Mouse (Mus musculus) embryonic facial prominence, embryonic 14.5 days (tissue): ENCODE results near the gene Spaca4. TPM values are rescaled to one million over a fixed set of nuclear protein-coding genes. Genes with fewer than 3 reads are reported as not detected.

Experiments used
- ATAC-seq: fragments of 200-750 bp; cut with Nextera tagmentation; 2 replicates; pipeline ENCODE4 v1.8.0; 2017; ENCODE audit warnings: low read depth, moderate number of reproducible peaks, moderate TSS enrichment
- DNase-seq: peaks from one replicate; pipeline ENCODE4 v3.0.0-alpha.2; 2015; ENCODE audit warnings: low spot score
- H3K27ac ChIP-seq: fragments of 300-500 bp; sonication (generic); replicated peaks from 2 replicates; pipeline ENCODE4 v1.5.1; 2014; ENCODE audit warnings: low read depth, mild to moderate bottlenecking, low read length, moderate library complexity
- H3K27me3 ChIP-seq: fragments of 300-500 bp; sonication (generic); replicated peaks from 2 replicates; pipeline ENCODE4 v1.6.1; 2014; ENCODE audit warnings: low read length; ENCODE audit not compliant: control insufficient read depth, insufficient read depth
- H3K36me3 ChIP-seq: fragments of 300-500 bp; sonication (generic); 2 replicates; pipeline ENCODE4 v1.6.1; 2014; ENCODE audit warnings: low read length, mixed read lengths; ENCODE audit not compliant: control insufficient read depth, insufficient read depth
- H3K4me1 ChIP-seq: fragments of 300-500 bp; sonication (generic); 2 replicates; pipeline ENCODE4 v1.6.1; 2014; ENCODE audit warnings: antibody characterized with exemption, low read length; ENCODE audit not compliant: control insufficient read depth, insufficient read depth
- H3K4me2 ChIP-seq: fragments of 300-500 bp; sonication (generic); 2 replicates; pipeline ENCODE4 v1.6.1; 2014; ENCODE audit warnings: low read depth, mild to moderate bottlenecking, low read length, moderate library complexity, mixed read lengths
- H3K4me3 ChIP-seq: fragments of 300-500 bp; sonication (generic); 2 replicates; pipeline ENCODE4 v1.5.1; 2014; ENCODE audit warnings: low read depth, mild to moderate bottlenecking, low read length
- H3K9ac ChIP-seq: fragments of 300-500 bp; sonication (generic); 2 replicates; pipeline ENCODE4 v1.6.1; 2014; ENCODE audit warnings: low read depth, mild to moderate bottlenecking, low read length, moderate library complexity, mixed read lengths
- H3K9me3 ChIP-seq: fragments of 300-500 bp; sonication (generic); 2 replicates; pipeline ENCODE4 v1.6.1; 2016; ENCODE audit warnings: low read length; ENCODE audit not compliant: control insufficient read depth
- WGBS: fragments of 180-500 bp; shearing (Covaris S2); extraction: QIAGEN DNeasy Blood & Tissue Kit; methylation state at CpG from one replicate; pipeline ENCODE4 v1.1.7; 2014; 5-methylcytosine and 5-hydroxymethylcytosine counted together
- polyA plus RNA-seq: library from polyadenylated mRNA; unstranded; fragments of >200 nt; fragmentation: Nextera tagmentation; extraction: Ambion mirVana; gene quantifications from 2 replicates; pipeline ENCODE4 v1.2.1, GENCODE M21; 2014

Gene Spaca4
- polyA plus RNA-seq, 1 experiment from 2014 or later, result not detected

DNA sequence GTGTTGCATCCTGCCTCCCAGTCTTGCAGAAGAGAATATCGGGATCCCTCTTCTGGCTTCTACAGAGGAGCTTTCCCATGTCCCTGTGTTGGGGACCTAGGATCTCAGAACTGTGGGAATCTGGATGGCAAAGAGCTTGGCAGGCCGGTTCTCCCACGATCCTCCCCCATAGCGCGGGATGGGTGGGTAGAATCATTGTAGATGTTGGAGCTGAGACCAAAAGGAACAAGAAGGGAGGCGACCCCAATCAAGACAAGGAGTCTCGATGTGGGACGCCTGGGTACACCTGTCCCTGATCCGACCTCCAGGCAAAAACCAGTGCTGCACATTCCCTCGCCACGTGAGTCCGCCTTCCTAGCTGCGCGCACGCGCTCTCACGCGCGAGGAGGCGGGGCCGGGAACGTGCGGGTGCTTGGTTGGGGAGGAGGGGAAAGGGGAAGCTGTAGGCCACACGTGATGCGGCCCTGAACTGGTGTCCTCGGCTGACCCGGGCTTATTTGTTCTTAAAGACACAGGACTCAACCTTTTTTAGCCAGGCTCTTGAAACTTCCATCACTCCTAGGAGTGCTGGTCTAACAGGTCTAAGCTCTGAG, 18.1 kb downstream of the Spaca4 start:
- Histone ChIP-seq H3K9ac (peak overlapping the region; percentile 82; the same call in 1 of the 2 replicates), H3K4me2 (peak overlapping the region; percentile 93), H3K4me3 (peak overlapping the region; percentile 65), H3K27ac (peak overlapping the region; percentile 84), H3K4me1 (peaks cover 32% of the 10 kb centered on the region), H3K36me3 (peaks cover 30% of the 10 kb centered on the region), H3K9me3 (no peaks in the 10 kb centered on the region), H3K27me3 (no peaks in the 10 kb centered on the region)
- peak; percentile 12 for ATAC-seq
- under 1% methylated on average over 27 of the region's 27 CpGs for WGBS
- peak; percentile 94 for DNase-seq

DNA sequence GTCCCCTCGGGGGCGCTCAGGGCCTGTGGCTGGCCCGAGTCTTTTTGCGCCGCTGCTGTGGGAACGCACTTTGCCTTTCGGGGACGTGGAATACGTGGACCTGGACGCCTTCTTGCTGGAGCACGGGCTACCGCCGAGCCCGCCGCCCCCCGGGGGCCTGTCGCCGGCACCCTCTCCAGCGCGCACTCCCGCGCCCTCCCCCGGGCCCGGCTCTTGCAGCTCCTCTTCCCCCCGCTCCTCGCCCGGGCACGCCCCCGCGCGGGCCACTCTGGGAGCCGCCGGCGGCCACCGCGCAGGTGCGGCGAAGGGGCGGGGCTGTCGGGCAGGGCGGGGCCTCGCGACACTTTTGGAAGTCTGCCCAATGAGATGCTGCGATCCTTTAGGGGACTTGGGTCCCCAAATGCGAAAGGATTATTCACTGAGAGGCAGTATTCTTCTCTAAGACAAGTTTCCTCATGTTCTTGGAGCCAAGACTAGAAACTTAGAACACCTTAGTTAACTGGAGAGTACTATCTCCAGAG, 18.8 kb downstream of the Spaca4 start:
- peaks cover 23% of the 10 kb centered on the region for H3K36me3 ChIP-seq
- DNase-seq (peak; percentile 89), ATAC-seq (no peak)
- peak overlapping the region; percentile 82 for H3K9ac ChIP-seq
- 0% methylated on average over 16 of the region's 45 CpGs for WGBS
- peak overlapping the region; percentile 65 for H3K4me3 ChIP-seq
- no peaks in the 10 kb centered on the region for H3K9me3 ChIP-seq
- no peaks in the 10 kb centered on the region for H3K27me3 ChIP-seq
- H3K4me1 ChIP-seq, result peaks cover 32% of the 10 kb centered on the region
- H3K4me2 ChIP-seq, result peak overlapping the region; percentile 93
- H3K27ac ChIP-seq, result peak overlapping the region; percentile 84

- 0% methylated on average over 6 of the region's 7 CpGs for WGBS
- H3K36me3 ChIP-seq, result peaks cover 14% of the 10 kb centered on the region
- H3K27ac ChIP-seq, result peak overlapping the region; percentile 84
- H3K4me2 ChIP-seq, result peak overlapping the region; percentile 93
- peak overlapping the region; percentile 65 for H3K4me3 ChIP-seq
- H3K4me1 ChIP-seq, result peaks cover 36% of the 10 kb centered on the region
- H3K27me3 ChIP-seq, result no peaks in the 10 kb centered on the region
- DNase-seq (peak; percentile 80), ATAC-seq (no peak)
- peak overlapping the region; percentile 82 for H3K9ac ChIP-seq
- no peaks in the 10 kb centered on the region for H3K9me3 ChIP-seq
Measured at GRCm38 (mm10) chr7:45705873-45706281, 19.7 kb downstream of the Spaca4 start.

DNA sequence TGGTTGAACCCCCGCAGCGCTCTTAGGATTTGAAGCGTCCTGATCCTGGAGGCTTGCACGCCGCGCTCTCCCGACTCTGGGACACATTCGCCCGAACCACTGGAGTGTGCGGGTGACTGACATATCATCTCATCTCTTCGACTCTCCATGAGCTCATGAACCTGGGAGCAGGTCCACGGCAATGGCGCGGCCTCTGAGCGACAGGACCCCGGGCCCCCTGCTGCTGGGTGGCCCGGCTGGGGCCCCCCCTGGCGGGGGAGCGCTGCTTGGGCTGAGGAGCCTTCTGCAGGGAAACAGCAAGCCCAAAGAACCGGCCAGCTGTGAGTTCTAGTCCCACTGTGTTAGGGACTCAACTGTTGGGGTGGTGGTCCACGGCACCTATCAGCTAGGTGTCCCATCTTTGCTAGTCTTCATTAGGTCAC, 20.2 kb downstream of the Spaca4 start:
- no peaks in the 10 kb centered on the region for H3K9me3 ChIP-seq
- DNase-seq, result no peak
- WGBS, result under 1% methylated on average over 21 of the region's 21 CpGs
- peak; percentile 0; the same call in 1 of the 2 replicates for ATAC-seq
- H3K9ac ChIP-seq, result peak overlapping the region; percentile 82
- H3K4me1 ChIP-seq, result peaks cover 38% of the 10 kb centered on the region
- H3K27ac ChIP-seq, result peak overlapping the region; percentile 77
- H3K36me3 ChIP-seq, result peaks cover 10% of the 10 kb centered on the region
- H3K4me3 ChIP-seq, result peak overlapping the region; percentile 65
- H3K4me2 ChIP-seq, result peak overlapping the region; percentile 93
- H3K27me3 ChIP-seq, result peaks cover under 1% of the 10 kb centered on the region; the same call in 1 of the 2 replicates

DNA sequence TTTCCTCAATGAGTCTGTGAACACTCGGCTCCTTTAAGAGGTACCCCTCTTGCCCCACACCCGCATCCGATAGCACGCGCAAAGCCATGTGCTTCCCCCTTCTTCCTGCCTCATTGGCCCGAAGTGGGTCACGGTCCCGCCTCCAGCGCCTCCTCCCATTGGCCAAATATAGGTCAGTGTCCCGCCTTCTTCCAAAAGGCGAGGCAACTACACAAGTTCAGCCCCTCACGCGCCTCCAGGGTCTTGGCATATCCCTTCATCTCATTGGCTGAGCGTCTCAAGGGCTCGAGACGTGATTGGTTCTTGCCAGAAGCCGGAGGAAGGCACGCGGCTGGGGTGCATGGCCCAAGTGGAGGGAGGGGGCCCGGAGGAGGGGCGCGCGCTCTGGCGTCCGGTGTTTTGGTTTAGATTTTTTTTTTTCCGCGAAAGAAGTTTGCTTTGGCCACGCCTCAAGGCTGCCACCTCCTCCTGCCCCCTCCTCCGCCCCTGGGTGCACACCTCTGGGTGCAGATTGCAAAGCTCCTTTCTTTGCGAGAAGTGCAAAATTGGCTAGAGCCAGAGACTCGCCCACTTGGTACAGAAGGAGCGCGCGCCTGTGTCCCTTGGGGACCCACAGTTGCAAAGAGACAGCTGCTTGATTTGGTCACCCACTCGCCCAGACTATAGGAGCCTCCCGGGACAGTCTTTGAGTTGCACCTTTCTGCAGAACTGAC, 20.7 kb downstream of the Spaca4 start, which contains the start of gene Dbp:
Gene Dbp (plus strand): TSS at position 359 of the 713 bp plus-strand sequence.
- peak within 1 kb of the TSS; percentile 93 for H3K4me2 ChIP-seq
- WGBS, result under 1% methylated on average over 32 of the region's 36 CpGs
- peak; percentile 90 for ATAC-seq
- peak within 1 kb of the TSS; percentile 65 for H3K4me3 ChIP-seq
- peaks cover 4% of the 10 kb centered on the region; the same call in 1 of the 2 replicates for H3K36me3 ChIP-seq
- DNase-seq, result peak; percentile 100
- peaks cover 6% of the 10 kb centered on the region; the same call in 1 of the 2 replicates for H3K27me3 ChIP-seq
- H3K9me3 ChIP-seq, result no peaks in the 10 kb centered on the region
- peak within 1 kb of the TSS; percentile 82 for H3K9ac ChIP-seq
- H3K4me1 ChIP-seq, result peaks cover 44% of the 10 kb centered on the region
- H3K27ac ChIP-seq, result peak within 1 kb of the TSS; percentile 79

GRCm38 (mm10) chr7:45704046-45704559, 21.5 kb downstream of the Spaca4 start:
- DNase-seq (peak; percentile 90), ATAC-seq (peak; percentile 38)
- H3K36me3 ChIP-seq, result no peaks in the 10 kb centered on the region
- peak overlapping the region; percentile 37 for H3K4me3 ChIP-seq
- H3K9me3 ChIP-seq, result no peaks in the 10 kb centered on the region
- under 1% methylated on average over 13 of the region's 13 CpGs for WGBS
- H3K27ac ChIP-seq, result peak overlapping the region; percentile 79
- H3K27me3 ChIP-seq, result peaks cover 14% of the 10 kb centered on the region
- peak overlapping the region; percentile 93 for H3K4me2 ChIP-seq
- H3K9ac ChIP-seq, result peak overlapping the region; percentile 61
- peaks cover 48% of the 10 kb centered on the region for H3K4me1 ChIP-seq

DNA sequence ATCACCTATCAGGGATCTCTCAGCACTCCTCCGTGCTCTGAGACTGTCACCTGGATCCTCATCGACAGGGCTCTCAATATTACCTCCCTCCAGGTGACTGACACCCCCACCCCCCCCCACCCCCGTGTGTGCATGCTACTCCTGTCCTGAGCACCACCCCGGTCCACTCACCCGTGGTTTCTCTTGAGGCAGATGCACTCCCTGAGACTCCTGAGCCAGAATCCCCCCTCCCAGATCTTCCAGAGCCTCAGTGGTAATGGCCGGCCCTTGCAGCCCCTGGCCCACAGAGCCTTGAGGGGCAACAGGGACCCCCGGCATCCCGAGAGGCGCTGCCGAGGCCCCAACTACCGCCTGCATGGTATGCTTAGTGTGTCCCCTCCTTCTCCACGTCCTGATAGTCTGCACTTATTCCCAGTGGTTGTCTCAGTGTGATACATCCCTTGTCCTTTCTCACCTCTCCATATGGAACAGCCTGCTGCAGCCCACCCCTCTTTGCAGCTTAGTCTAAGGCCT, 22.0 kb downstream of the Spaca4 start:
- peak overlapping the region; percentile 61 for H3K9ac ChIP-seq

DNA sequence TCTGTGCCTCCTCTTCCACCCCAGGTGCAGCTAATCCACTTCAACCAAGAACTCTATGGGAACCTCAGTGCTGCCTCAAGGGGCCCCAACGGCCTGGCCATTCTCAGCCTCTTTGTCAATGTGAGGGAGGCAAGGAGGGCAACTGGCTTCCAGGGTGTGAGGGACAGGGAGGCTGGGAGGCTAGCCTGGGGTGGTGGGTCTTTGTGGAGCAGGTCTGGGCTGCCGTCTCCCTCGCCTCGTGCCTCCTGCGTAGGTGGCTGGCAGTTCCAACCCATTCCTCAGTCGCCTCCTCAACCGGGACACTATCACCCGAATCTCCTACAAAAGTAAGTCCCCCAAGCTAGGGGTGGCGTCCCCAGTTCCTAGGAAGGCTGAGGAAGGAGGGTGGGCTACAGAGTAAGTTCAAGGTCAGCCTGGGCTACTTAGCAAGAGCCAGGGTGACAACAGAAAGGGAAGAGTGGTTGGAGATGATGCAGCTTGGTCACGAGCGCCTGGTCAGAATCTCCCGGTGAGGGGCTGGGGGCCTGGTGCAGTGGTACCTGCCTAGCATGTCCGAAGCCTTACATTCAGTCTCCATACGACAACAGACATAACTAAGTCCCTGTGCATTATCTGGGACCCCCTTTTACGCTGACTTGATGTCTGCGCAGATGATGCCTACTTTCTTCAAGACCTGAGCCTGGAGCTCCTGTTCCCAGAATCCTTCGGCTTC, 22.6 kb downstream of the Spaca4 start:
- H3K4me2 ChIP-seq, result no peak overlapping the region
- no peaks in the 10 kb centered on the region for H3K36me3 ChIP-seq
- H3K9me3 ChIP-seq, result no peaks in the 10 kb centered on the region
- H3K4me1 ChIP-seq, result peaks cover 38% of the 10 kb centered on the region
- peaks cover 24% of the 10 kb centered on the region for H3K27me3 ChIP-seq
- no peak for DNase-seq
- WGBS, result 90% methylated on average over 17 of the region's 17 CpGs
- no peak overlapping the region for H3K4me3 ChIP-seq
- no peak overlapping the region for H3K9ac ChIP-seq
- ATAC-seq, result no peak
- no peak overlapping the region; the same call in 1 of the 2 replicates for H3K27ac ChIP-seq

More for the DNA sequence above, 22.0 kb downstream of the Spaca4 start:
- no peaks in the 10 kb centered on the region for H3K36me3 ChIP-seq
- 47% methylated on average over 11 of the region's 12 CpGs for WGBS
- peak overlapping the region; percentile 37 for H3K4me3 ChIP-seq
- peak overlapping the region; percentile 79 for H3K27ac ChIP-seq
- no peaks in the 10 kb centered on the region for H3K9me3 ChIP-seq
- DNase-seq, result no peak
- H3K4me1 ChIP-seq, result peaks cover 45% of the 10 kb centered on the region
- peaks cover 19% of the 10 kb centered on the region for H3K27me3 ChIP-seq
- peak overlapping the region; percentile 93 for H3K4me2 ChIP-seq
- ATAC-seq, result no peak
